Mouse (Mus musculus) stomach, embryonic 16.5 days (tissue): Measurements from ENCODE around the gene Wnk2. TPM values are rescaled to one million over a fixed set of nuclear protein-coding genes. Genes with fewer than 3 reads are reported as not detected.
A peak's percentile ranks its signal among the peaks of the same experiment; 100 is the strongest.

ENCODE experiments used
- ATAC-seq: fragments of 200-750 bp; cut with Nextera tagmentation; 2 replicates; pipeline ENCODE4 v1.8.0; 2017; ENCODE audit warnings: moderate number of reproducible peaks, moderate TSS enrichment; ENCODE audit not compliant: insufficient read depth, low FRiP score
- H3K27ac ChIP-seq: fragments of 300-500 bp; sonication (generic); 2 replicates; pipeline ENCODE4 v1.5.1; 2014; ENCODE audit warnings: low read length
- H3K27me3 ChIP-seq: fragments of 300-500 bp; sonication (generic); 2 replicates; pipeline ENCODE4 v1.6.1; 2014; ENCODE audit warnings: low read length, control low read depth, mixed read lengths; ENCODE audit not compliant: control insufficient read depth, insufficient read depth
- H3K36me3 ChIP-seq: fragments of 300-500 bp; sonication (generic); 2 replicates; pipeline ENCODE4 v1.6.1; 2014; ENCODE audit warnings: low read length; ENCODE audit not compliant: control insufficient read depth, insufficient read depth
- H3K4me1 ChIP-seq: fragments of 300-500 bp; sonication (generic); 2 replicates; pipeline ENCODE4 v1.6.1; 2014; ENCODE audit warnings: low read length, control low read depth, mixed read lengths; ENCODE audit not compliant: control insufficient read depth, insufficient read depth
- H3K4me2 ChIP-seq: fragments of 300-500 bp; sonication (generic); 2 replicates; pipeline ENCODE4 v1.6.1; 2014; ENCODE audit warnings: low read depth, low read length, mixed read lengths
- H3K4me3 ChIP-seq: fragments of 300-500 bp; sonication (generic); replicated peaks from 2 replicates; pipeline ENCODE4 v1.5.1; 2014; ENCODE audit warnings: mild to moderate bottlenecking, low read length
- H3K9ac ChIP-seq: fragments of 300-500 bp; sonication (generic); 2 replicates; pipeline ENCODE4 v1.6.1; 2014; ENCODE audit warnings: low read length
- H3K9me3 ChIP-seq: fragments of 300-500 bp; sonication (generic); replicated peaks from 2 replicates; pipeline ENCODE4 v1.6.1; 2016; ENCODE audit warnings: low read length, control low read depth; ENCODE audit not compliant: control insufficient read depth
- WGBS: fragments of 180-500 bp; shearing (Covaris S2); extraction: QIAGEN DNeasy Blood & Tissue Kit; methylation state at CpG from one replicate; pipeline ENCODE4 v1.1.7; 2014; 5-methylcytosine and 5-hydroxymethylcytosine counted together
- polyA plus RNA-seq: library from polyadenylated mRNA; unstranded; fragments of >200 nt; fragmentation: Nextera tagmentation; extraction: Ambion mirVana; gene quantifications from 2 replicates; pipeline ENCODE4 v1.2.1, GENCODE M21; 2015

Gene Wnk2
- polyA plus RNA-seq, 1 experiment from 2014 or later = 3.4 TPM

DNA sequence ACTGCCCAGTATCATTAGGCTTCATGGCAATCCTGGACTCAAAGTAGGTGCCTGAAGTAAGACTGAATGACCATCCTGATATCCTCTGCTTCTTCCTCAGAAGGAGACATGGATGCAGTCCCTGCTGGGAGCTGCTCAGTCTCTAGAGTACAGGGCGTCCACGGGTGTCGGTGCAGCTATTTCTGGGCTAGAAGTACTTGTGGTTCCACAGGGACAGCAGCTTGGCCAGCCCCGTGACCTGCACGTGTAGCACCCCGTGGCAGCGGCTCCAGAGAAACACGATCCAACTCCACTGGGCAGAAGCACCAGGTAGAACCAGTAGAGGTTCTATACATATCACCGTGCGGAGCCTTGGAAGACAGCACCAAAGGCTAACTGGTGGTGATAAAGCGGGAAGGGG is 13.3 kb downstream of the Wnk2 start:
- no peak overlapping the region for H3K4me2 ChIP-seq
- no peak for ATAC-seq
- peaks cover 39% of the 10 kb centered on the region for H3K4me1 ChIP-seq
- H3K36me3 ChIP-seq = no peaks in the 10 kb centered on the region
- no peak overlapping the region for H3K4me3 ChIP-seq
- no peak overlapping the region for H3K9ac ChIP-seq
- H3K27me3 ChIP-seq = no peaks in the 10 kb centered on the region
- 90% methylated on average over 11 of the region's 11 CpGs for WGBS
- H3K9me3 ChIP-seq = no peaks in the 10 kb centered on the region
- no peak overlapping the region for H3K27ac ChIP-seq

DNA sequence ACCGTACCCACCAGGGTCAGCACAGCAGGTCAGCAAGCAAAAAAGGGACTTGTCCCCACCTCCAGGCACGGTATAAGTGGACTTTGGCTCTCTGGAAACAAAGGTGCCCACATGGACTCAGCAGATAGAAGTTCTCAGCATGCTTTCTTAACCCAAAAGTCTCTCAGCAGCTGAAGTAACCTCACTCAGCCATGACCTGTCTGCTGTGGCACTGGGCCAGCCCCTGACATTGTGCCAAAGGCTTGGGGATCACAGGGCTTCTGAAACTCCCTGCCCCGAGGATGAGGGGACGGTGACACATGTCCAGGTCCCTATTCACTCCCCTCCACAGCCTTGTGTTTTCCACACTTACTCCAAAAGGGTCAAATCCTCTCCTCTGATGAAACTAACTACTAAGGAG is 14.7 kb downstream of the Wnk2 start:
- H3K27ac ChIP-seq = peak overlapping the region; percentile 11; the same call in 1 of the 2 replicates
- no peaks in the 10 kb centered on the region for H3K9me3 ChIP-seq
- ATAC-seq = no peak
- H3K27me3 ChIP-seq = no peaks in the 10 kb centered on the region
- no peaks in the 10 kb centered on the region for H3K36me3 ChIP-seq
- no peak overlapping the region for H3K4me2 ChIP-seq
- peaks cover 37% of the 10 kb centered on the region for H3K4me1 ChIP-seq
- no peak overlapping the region for H3K4me3 ChIP-seq
- H3K9ac ChIP-seq = no peak overlapping the region
- WGBS = 62% methylated on average over 4 of the region's 4 CpGs

DNA sequence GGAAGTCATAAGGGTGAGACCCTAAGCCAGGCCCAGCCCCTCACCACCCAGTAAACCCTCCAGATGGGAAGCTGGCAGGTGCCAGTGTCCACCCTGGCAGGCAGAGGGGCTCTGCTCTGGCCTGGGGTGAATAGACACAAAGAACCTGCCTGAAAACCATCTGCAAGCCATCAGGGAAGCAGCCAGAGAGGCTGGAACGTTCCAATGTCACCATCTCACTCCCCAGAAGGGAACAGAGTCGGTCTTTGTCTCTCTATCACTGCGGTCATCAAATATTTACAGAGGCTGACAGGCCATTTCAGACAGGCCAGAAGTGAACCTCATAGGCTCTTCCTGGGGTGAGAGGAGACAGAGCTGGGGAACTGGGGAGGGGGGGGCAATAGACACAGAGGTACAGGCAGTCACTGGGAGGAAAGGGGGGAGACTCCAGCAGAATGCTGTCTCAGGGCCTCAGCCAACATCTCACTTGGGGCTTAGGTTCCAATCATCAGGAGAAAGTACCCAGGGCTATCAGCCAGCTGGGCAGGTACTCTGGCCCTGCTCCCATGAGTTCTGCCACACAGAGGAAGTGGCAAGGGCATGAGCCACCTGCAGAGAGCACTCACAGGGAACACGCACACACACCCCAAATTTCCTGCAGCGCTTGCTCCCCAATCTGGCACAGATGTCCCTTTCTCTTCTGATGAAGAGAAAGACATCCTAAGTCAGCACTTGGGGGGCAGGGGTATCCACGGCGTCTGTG is 15.7 kb downstream of the Wnk2 start:
- Histone ChIP-seq H3K9ac (0 out of 2 replicates have a peak overlapping the region, but pooled peaks have one; percentile 18), H3K36me3 (no peaks in the 10 kb centered on the region), H3K4me2 (no peak overlapping the region), H3K4me1 (peaks cover 44% of the 10 kb centered on the region), H3K9me3 (no peaks in the 10 kb centered on the region), H3K27me3 (no peaks in the 10 kb centered on the region), H3K4me3 (no peak overlapping the region), H3K27ac (peak overlapping the region; percentile 79)
- WGBS = 54% methylated on average over 7 of the region's 7 CpGs
- peak; percentile 44; the same call in 1 of the 2 replicates for ATAC-seq

DNA sequence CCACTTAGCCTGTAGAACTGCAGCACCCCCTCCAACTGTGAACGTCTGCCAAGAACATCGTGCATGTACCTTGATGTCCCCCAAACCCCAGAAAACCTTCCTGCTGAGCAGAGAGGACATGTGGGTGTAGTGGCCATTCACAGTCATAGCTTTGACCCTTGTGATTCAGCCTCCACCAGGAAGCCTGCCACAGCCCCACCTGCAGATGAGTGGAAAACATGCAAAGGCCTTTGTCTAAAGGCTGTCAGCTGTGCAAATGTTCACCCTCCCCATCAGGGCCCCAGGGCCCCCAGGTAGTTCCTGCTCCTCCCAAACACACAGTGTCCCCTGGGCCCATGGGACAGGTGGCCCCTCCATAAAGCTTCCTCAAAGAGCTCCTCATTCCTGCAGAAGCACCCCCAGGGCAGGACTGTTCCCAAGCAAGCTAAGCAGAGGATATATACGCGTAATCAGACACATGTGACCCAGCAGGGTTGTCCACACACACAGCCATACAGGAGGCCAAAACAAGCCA is 16.4 kb downstream of the Wnk2 start:
- H3K4me2 ChIP-seq = no peak overlapping the region
- H3K27me3 ChIP-seq = no peaks in the 10 kb centered on the region
- H3K9ac ChIP-seq = peak overlapping the region; percentile 42; the same call in 1 of the 2 replicates
- peak overlapping the region; percentile 79 for H3K27ac ChIP-seq
- H3K4me1 ChIP-seq = peaks cover 44% of the 10 kb centered on the region
- peak; percentile 7; the same call in 1 of the 2 replicates for ATAC-seq
- no peaks in the 10 kb centered on the region for H3K36me3 ChIP-seq
- no peaks in the 10 kb centered on the region for H3K9me3 ChIP-seq
- WGBS = 70% methylated on average over 4 of the region's 4 CpGs
- H3K4me3 ChIP-seq = no peak overlapping the region

DNA sequence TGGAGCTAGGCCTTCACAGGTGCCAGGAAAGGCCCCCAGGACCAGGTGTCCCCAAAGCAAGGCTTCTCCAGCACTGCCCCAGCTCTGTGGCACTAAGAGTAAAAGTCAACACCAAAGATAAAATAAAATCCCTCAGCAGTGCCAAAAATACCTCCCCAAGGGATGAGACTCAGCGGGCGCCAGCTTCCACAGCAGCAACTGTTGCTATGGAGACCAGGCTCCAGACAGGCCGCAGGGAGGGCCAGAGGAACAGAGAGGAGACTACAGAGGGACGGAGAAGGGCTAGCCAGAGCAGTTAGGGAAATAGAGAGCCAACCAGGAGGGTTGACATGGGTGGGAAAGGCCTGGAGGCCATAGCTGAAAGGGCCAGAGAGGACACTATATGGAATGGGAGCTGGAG is 18.0 kb downstream of the Wnk2 start:
- Histone ChIP-seq H3K9me3 (no peaks in the 10 kb centered on the region), H3K4me3 (no peak overlapping the region), H3K4me1 (peaks cover 44% of the 10 kb centered on the region), H3K27me3 (no peaks in the 10 kb centered on the region), H3K27ac (no peak overlapping the region), H3K4me2 (no peak overlapping the region), H3K36me3 (no peaks in the 10 kb centered on the region), H3K9ac (no peak overlapping the region)
- no peak for ATAC-seq
- 43% methylated on average over 4 of the region's 4 CpGs for WGBS

DNA sequence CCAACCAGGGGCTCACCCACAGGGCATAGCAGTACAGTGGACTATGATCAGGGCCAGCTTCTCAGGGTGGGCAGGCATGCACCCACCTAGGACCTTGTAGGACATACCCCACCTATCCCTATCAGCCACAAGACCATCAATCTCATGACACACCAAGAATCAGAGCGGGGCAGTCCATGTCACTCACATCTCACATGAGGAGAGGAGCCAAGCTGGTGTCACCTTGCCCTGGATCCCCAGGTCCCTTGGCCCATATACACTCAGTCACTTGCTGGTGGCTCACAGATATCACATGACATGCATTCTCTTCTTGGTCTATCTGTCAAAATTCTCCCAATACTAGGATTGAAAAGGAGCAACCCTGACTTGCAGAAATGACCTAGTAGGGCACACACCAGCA is 18.7 kb downstream of the Wnk2 start:
- Histone ChIP-seq H3K4me3 (no peak overlapping the region), H3K4me1 (peaks cover 44% of the 10 kb centered on the region), H3K4me2 (no peak overlapping the region), H3K9ac (no peak overlapping the region), H3K9me3 (no peaks in the 10 kb centered on the region), H3K27ac (no peak overlapping the region), H3K27me3 (no peaks in the 10 kb centered on the region), H3K36me3 (no peaks in the 10 kb centered on the region)
- whole genome bisulfite sequencing = 97% methylated on average over 1 of the region's 1 CpGs
- ATAC-seq = no peak

DNA sequence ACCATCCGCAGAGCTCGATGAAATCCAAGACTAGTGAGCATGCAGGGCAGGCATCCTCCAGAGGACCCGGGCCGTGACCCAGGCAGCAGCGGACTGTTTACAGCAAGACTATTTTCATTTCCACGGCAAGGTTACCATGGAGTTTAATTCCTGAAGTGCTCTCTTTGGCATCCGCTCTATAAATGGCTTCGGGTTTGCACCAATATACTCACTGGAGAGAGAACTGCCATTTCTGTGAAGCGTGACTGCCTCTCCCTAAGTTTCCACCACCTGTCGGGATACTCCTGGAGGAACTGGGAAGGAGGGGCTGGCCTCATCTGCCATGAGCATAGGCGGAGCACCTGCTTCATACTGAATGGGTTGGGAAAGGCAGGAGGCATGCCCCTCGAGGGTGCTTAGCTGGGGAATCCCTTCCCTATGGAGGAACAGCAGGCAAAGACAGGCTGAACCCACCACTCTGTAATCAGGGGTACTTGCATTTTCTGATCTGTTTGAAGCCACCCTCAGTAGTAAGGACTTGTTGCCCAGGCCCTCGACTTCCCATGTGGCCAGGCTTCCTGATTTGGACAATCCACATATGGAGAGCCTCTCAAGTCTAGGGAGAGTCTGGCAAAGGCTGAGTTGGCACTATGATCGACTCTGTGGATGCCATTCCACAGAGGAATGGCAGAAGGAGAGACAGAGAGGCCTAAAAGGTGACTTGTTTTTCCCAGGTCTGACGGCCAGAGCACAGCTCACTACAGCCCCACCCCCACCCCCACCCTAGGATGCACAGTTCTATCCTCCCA is 19.8 kb downstream of the Wnk2 start:
- ATAC-seq = no peak
- Histone ChIP-seq H3K4me1 (peaks cover 38% of the 10 kb centered on the region), H3K36me3 (no peaks in the 10 kb centered on the region), H3K9me3 (no peaks in the 10 kb centered on the region), H3K4me3 (no peak overlapping the region), H3K27me3 (no peaks in the 10 kb centered on the region), H3K9ac (peak overlapping the region; percentile 28; the same call in 1 of the 2 replicates), H3K27ac (peak overlapping the region; percentile 34; the same call in 1 of the 2 replicates), H3K4me2 (no peak overlapping the region)
- 38% methylated on average over 15 of the region's 15 CpGs for WGBS

DNA sequence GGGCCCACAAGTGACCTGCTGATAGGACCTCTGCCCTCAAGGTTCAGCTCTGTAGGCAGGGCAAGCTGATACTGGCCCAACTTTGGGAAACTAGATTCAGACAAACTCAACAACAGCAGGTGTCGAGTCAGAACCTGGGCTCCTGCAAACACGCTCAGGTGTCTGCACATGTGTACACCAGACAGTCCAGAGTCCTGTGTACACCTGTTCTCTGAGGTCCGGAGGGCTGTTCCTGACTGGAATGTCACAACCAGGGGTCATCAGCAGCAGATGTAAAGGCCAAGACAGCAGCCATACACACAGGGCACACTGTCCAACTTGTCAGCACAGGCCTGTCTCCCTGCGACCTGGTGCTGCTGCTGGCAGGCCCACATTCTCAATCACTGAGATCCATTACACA is 25.7 kb downstream of the Wnk2 start:
- Histone ChIP-seq H3K9me3 (no peaks in the 10 kb centered on the region), H3K9ac (no peak overlapping the region), H3K27me3 (no peaks in the 10 kb centered on the region), H3K27ac (no peak overlapping the region), H3K4me1 (0 out of 2 replicates have a peak, but pooled peaks cover 3% of the 10 kb centered on the region), H3K4me2 (no peak overlapping the region), H3K36me3 (no peaks in the 10 kb centered on the region), H3K4me3 (no peak overlapping the region)
- WGBS = 66% methylated on average over 4 of the region's 4 CpGs
- no peak; the same call in 1 of the 2 replicates for ATAC-seq

DNA sequence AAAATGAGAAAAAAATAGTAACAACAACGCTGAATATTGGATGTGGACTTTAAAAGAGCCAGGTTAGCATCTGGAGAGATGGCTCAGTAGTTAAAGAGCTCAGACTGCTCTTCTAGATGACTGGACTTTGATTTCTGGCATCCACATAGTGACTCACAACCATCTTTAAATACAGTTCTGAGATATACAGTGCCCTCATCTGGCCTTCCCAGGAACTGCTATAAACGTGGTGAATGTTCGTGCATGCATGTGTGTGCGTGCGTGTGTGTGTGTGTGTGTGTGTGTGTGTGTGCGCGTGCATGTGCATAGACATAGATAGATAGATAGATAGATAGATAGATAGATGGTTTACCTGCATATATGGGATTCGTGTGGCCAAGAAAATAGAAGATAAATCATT is 30.3 kb downstream of the Wnk2 start:
- no peak overlapping the region for H3K9ac ChIP-seq
- H3K9me3 ChIP-seq = no peaks in the 10 kb centered on the region
- no peak overlapping the region for H3K27ac ChIP-seq
- H3K36me3 ChIP-seq = no peaks in the 10 kb centered on the region
- H3K27me3 ChIP-seq = no peaks in the 10 kb centered on the region
- H3K4me3 ChIP-seq = no peak overlapping the region
- 89% methylated on average over 8 of the region's 8 CpGs for WGBS
- no peak for ATAC-seq
- H3K4me2 ChIP-seq = no peak overlapping the region
- peaks cover 7% of the 10 kb centered on the region for H3K4me1 ChIP-seq
